ENCODE assay signal across 9 mouse cellular contexts in the genomic region with DNA sequence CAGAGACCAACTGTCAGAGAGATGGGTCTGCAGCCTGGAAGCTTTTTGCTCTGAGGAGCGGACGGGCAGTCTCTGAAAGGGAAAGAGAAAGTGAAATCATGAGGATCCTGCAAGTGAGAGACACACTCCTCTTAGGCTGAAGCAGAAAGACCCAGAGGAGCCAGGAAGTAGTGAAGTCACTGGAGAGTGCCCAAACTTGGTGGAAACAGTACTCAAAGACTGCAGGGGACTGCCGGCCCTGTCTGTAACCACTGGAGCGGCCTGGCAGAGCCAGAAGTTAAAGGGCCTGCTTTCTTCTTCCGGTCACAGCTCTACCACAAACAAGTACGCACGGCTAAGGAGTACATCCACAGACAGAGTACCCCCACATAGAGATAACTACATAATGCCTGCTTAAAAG.
DNase-seq lines count a peak whose midpoint lies in the region; ATAC-seq and TF ChIP-seq lines count a peak whose summit lies in the region.
"Had no signal": no experiment of that assay in that cellular context is flagged by ENCODE, and none has a peak within 500 bp of the region (broad histone marks: within the 10 kb centered on the region; RNA-seq: fewer than 3 reads in every experiment).

No protein-coding gene starts in this region.

- H3K36me3 ChIP-seq in heart, embryonic 12.5 days = no peaks in the 10 kb centered on the region
- no peaks in the 10 kb centered on the region for H3K36me3 ChIP-seq in splenic B cell, adult 2 months (ENCODE audit: control insufficient read depth, insufficient read depth, low read length, poor library complexity, severe bottlenecking)
- no peaks in the 10 kb centered on the region for H3K36me3 ChIP-seq in stomach, postnatal 0 days (ENCODE audit: control insufficient read depth, insufficient read depth, low read length)
- H3K36me3 ChIP-seq in hindbrain, embryonic 11.5 days (ENCODE audit: control insufficient read depth, insufficient read depth, low read length) = no peaks in the 10 kb centered on the region
- H3K36me3 ChIP-seq: embryonic facial prominence, embryonic 12.5 days had no signal

- H3K4me1 ChIP-seq in heart, embryonic 12.5 days (replicated peaks) = peaks cover 18% of the 10 kb centered on the region
- H3K4me1 ChIP-seq in stomach, postnatal 0 days (replicated peaks; ENCODE audit: control insufficient read depth, insufficient read depth) = no peaks in the 10 kb centered on the region
- no peaks in the 10 kb centered on the region for H3K4me1 ChIP-seq in hindbrain, embryonic 11.5 days (replicated peaks; ENCODE audit: control insufficient read depth, insufficient read depth, low read length)
- H3K4me1 ChIP-seq: embryonic facial prominence, embryonic 12.5 days had no signal

- H3K27me3 ChIP-seq in heart, embryonic 12.5 days (replicated peaks) = no peaks in the 10 kb centered on the region
- H3K27me3 ChIP-seq in splenic B cell, adult 2 months (ENCODE audit: control insufficient read depth, insufficient read depth, low read length, poor library complexity, severe bottlenecking) = no peaks in the 10 kb centered on the region
- no peaks in the 10 kb centered on the region for H3K27me3 ChIP-seq in stomach, postnatal 0 days (ENCODE audit: control insufficient read depth, insufficient read depth, low read length)
- no peaks in the 10 kb centered on the region for H3K27me3 ChIP-seq in hindbrain, embryonic 11.5 days (ENCODE audit: control insufficient read depth, insufficient read depth, low read length)
- H3K27me3 ChIP-seq: embryonic facial prominence, embryonic 12.5 days had no signal

- no peak overlapping the region for H3K4me3 ChIP-seq in heart, embryonic 12.5 days
- no peak overlapping the region for H3K4me3 ChIP-seq in stomach, postnatal 0 days (ENCODE audit: low read depth, low read length)
- no peak overlapping the region for H3K4me3 ChIP-seq in hindbrain, embryonic 11.5 days (ENCODE audit: low read depth, low read length)
- H3K4me3 ChIP-seq: embryonic facial prominence, embryonic 12.5 days had no signal

- TF ChIP-seq CTCF in stomach, postnatal 0 days (IDR thresholded peaks at IDR 0.05; ENCODE audit: low read depth) = no peak

- 48% methylated on average over 7 of the region's 7 CpGs for WGBS in heart, embryonic 12.5 days
- 63% methylated on average over 7 of the region's 7 CpGs for WGBS in stomach, postnatal 0 days
- 80% methylated on average over 7 of the region's 7 CpGs for WGBS in hindbrain, embryonic 11.5 days

- TF ChIP-seq EP300 in stomach, postnatal 0 days (optimal IDR thresholded peaks at IDR 0.05) = no peak

- H3K4me2 ChIP-seq in heart, embryonic 12.5 days = no peak overlapping the region
- H3K4me2 ChIP-seq in stomach, postnatal 0 days (replicated peaks; ENCODE audit: low read depth) = no peak overlapping the region
- H3K4me2 ChIP-seq in hindbrain, embryonic 11.5 days (replicated peaks; ENCODE audit: low read depth, low read length) = no peak overlapping the region
- H3K4me2 ChIP-seq: embryonic facial prominence, embryonic 12.5 days had no signal

- H3K9me3 ChIP-seq in heart, embryonic 12.5 days (replicated peaks) = no peaks in the 10 kb centered on the region
- H3K9me3 ChIP-seq in stomach, postnatal 0 days (ENCODE audit: control insufficient read depth, low read length) = no peaks in the 10 kb centered on the region
- H3K9me3 ChIP-seq in hindbrain, embryonic 11.5 days (ENCODE audit: control insufficient read depth, low read length) = no peaks in the 10 kb centered on the region
- H3K9me3 ChIP-seq: embryonic facial prominence, embryonic 12.5 days had no signal

- ATAC-seq in heart, embryonic 12.5 days (ENCODE audit: insufficient number of reproducible peaks, low FRiP score) = no peak
- no peak for ATAC-seq in stomach, postnatal 0 days (ENCODE audit: low FRiP score, low TSS enrichment)
- ATAC-seq in hindbrain, embryonic 11.5 days (ENCODE audit: low FRiP score) = no peak

- peak overlapping the region; percentile 18; the same call in 1 of the 2 replicates for H3K27ac ChIP-seq in heart, embryonic 12.5 days (ENCODE audit: poor library complexity, severe bottlenecking)
- H3K27ac ChIP-seq in stomach, postnatal 0 days (replicated peaks) = no peak overlapping the region
- H3K27ac ChIP-seq in hindbrain, embryonic 11.5 days (ENCODE audit: low read depth, low read length) = no peak overlapping the region
- H3K27ac ChIP-seq: embryonic facial prominence, embryonic 12.5 days had no signal

- 0 out of 2 replicates have a peak overlapping the region, but pooled peaks have one; percentile 23 for H3K9ac ChIP-seq in heart, embryonic 12.5 days
- H3K9ac ChIP-seq in stomach, postnatal 0 days (ENCODE audit: low read length) = no peak overlapping the region
- no peak overlapping the region for H3K9ac ChIP-seq in hindbrain, embryonic 11.5 days (ENCODE audit: low read depth, low read length)
- H3K9ac ChIP-seq: embryonic facial prominence, embryonic 12.5 days had no signal

- peak; percentile 12 for DNase-seq in ovary, postnatal 36 days (ENCODE audit: low spot score)
- no peak for DNase-seq in ovary, postnatal 14 days (ENCODE audit: low spot score)
- peak; percentile 29 for DNase-seq in kidney, postnatal 14 days
- DNase-seq in splenic B cell, adult 2 months (ENCODE audit: low read depth, low spot score) = peak; percentile 8
- no peak for DNase-seq in frontal cortex, postnatal 36 days (ENCODE audit: low spot score in 2 of 2)
- DNase-seq in stomach, postnatal 0 days (ENCODE audit: low spot score) = no peak
- no peak for DNase-seq in hindbrain, embryonic 11.5 days (ENCODE audit: low spot score)

Comparison
In these comparisons a context has a peak if more than half of its experiments do, and no peak if none do; other contexts are left out.
1. DNase-seq: peak in ovary, postnatal 36 days (single experiment), kidney, postnatal 14 days (single experiment) and splenic B cell, adult 2 months (single experiment); none in ovary, postnatal 14 days (single experiment), frontal cortex, postnatal 36 days (0 of 2), stomach, postnatal 0 days (single experiment) and hindbrain, embryonic 11.5 days (single experiment).